Mouse (Mus musculus) MEL (cell line): Measurements from ENCODE around the gene Glo1. TPM values are rescaled to one million over a fixed set of nuclear protein-coding genes. Genes with fewer than 3 reads are reported as not detected.

Source experiments
- DNase-seq: peaks from one replicate; pipeline ENCODE4 v3.0.0; 2011; ENCODE audit warnings: low read depth, low spot score
- H3K27ac ChIP-seq: 2 replicates; pipeline ENCODE4 v1.5.1; 2012; ENCODE audit warnings: low read depth, mild to moderate bottlenecking, control low read depth, low read length, moderate library complexity; ENCODE audit not compliant: control insufficient read depth
- H3K27me3 ChIP-seq, 2 experiments: fragments of 150-350 bp in 1 of 2; sonication (generic) in 1 of 2; 2 replicates each; pipeline ENCODE4 v1.6.1; 2012; ENCODE audit warnings: low read length in 2 of 2, mild to moderate bottlenecking in 2 of 2, improper control_type of control experiment in 1 of 2, moderate library complexity in 1 of 2; ENCODE audit not compliant: insufficient read depth in 2 of 2, control insufficient read depth in 1 of 2
- H3K36me3 ChIP-seq, 2 experiments: 2 replicates each; pipeline ENCODE4 v1.6.1; 2012 to 2014; ENCODE audit warnings: low read length in 2 of 2, improper control_type of control experiment in 1 of 2, inconsistent platforms in 1 of 2, mild to moderate bottlenecking in 1 of 2; ENCODE audit not compliant: insufficient read depth in 2 of 2, control insufficient read depth in 1 of 2
- H3K4me1 ChIP-seq, 2 experiments: fragments of 150-350 bp in 1 of 2; sonication (generic) in 1 of 2; 2 replicates each; pipeline ENCODE4 v1.6.1; 2012; ENCODE audit warnings: low read length in 2 of 2, improper control_type of control experiment in 1 of 2, mild to moderate bottlenecking in 1 of 2; ENCODE audit not compliant: insufficient read depth in 2 of 2, control insufficient read depth in 1 of 2
- H3K4me3 ChIP-seq, 2 experiments: fragments of 150-350 bp in 1 of 2; sonication (generic) in 1 of 2; 2 replicates each; pipeline ENCODE4 v1.5.1; 2012; ENCODE audit warnings: low read depth in 2 of 2, low read length in 2 of 2, mild to moderate bottlenecking in 2 of 2, moderate library complexity in 2 of 2, control low read depth in 1 of 2, improper control_type of control experiment in 1 of 2; ENCODE audit not compliant: control insufficient read depth in 1 of 2, insufficient read depth in 1 of 2
- H3K79me2 ChIP-seq: 2 replicates; pipeline ENCODE4 v1.6.1; 2012; ENCODE audit warnings: mild to moderate bottlenecking, low read length, moderate library complexity; ENCODE audit not compliant: control insufficient read depth, poor library complexity, insufficient read depth
- H3K9ac ChIP-seq: 2 replicates; pipeline ENCODE4 v1.6.1; 2012; ENCODE audit warnings: low read depth, mild to moderate bottlenecking, control low read depth, low read length, moderate library complexity; ENCODE audit not compliant: control insufficient read depth, poor library complexity, severe bottlenecking
- H3K9me3 ChIP-seq: fragments of 150-350 bp; sonication (generic); replicated peaks from 2 replicates; pipeline ENCODE4 v1.6.1; 2012; ENCODE audit warnings: mild to moderate bottlenecking, low read length, improper control_type of control experiment, moderate library complexity; ENCODE audit not compliant: insufficient read depth
- BHLHE40 ChIP-seq: IDR thresholded peaks from 2 replicates; pipeline ENCODE4 v1.6.1; 2012; ENCODE audit warnings: low read depth, mild to moderate bottlenecking, inconsistent platforms, low read length, improper control_type of control experiment, borderline replicate concordance
- CHD1 ChIP-seq: IDR thresholded peaks from 2 replicates; pipeline ENCODE4 v1.6.1; 2012; ENCODE audit warnings: low read depth, mild to moderate bottlenecking, inconsistent platforms, low read length, improper control_type of control experiment
- CHD2 ChIP-seq: IDR thresholded peaks from 2 replicates; pipeline ENCODE4 v1.6.1; 2011; ENCODE audit warnings: low read length, improper control_type of control experiment
- CTCF ChIP-seq, 3 experiments: IDR thresholded peaks in 2 of 3; conservative IDR thresholded peaks in 1 of 3; 2 replicates each; pipeline ENCODE4 v1.5.1; 2011 to 2012; ENCODE audit warnings: low read length in 3 of 3, low read depth in 2 of 3, mild to moderate bottlenecking in 2 of 3, improper control_type of control experiment in 1 of 3, inconsistent platforms in 1 of 3, mixed read lengths in 1 of 3, moderate library complexity in 1 of 3; ENCODE audit not compliant: control insufficient read depth in 1 of 3, insufficient read depth in 1 of 3, poor library complexity in 1 of 3, severe bottlenecking in 1 of 3
- ELF1 ChIP-seq: IDR thresholded peaks from 2 replicates; pipeline ENCODE4 v1.6.1; 2014; ENCODE audit warnings: low read depth, mild to moderate bottlenecking, inconsistent platforms, low read length, improper control_type of control experiment, moderate library complexity
- ETS1 ChIP-seq: IDR thresholded peaks from 2 replicates; pipeline ENCODE4 v1.6.1; 2012; ENCODE audit warnings: low read depth, mild to moderate bottlenecking, inconsistent platforms, low read length, improper control_type of control experiment, moderate library complexity
- GABPA ChIP-seq: IDR thresholded peaks from 2 replicates; pipeline ENCODE4 v1.6.1; 2012; ENCODE audit warnings: low read depth, mild to moderate bottlenecking, inconsistent platforms, low read length, improper control_type of control experiment, moderate library complexity
- GATA1 ChIP-seq: IDR thresholded peaks from 2 replicates; pipeline ENCODE4 v1.6.1; 2011; ENCODE audit warnings: low read depth, low read length, improper control_type of control experiment
- MAZ ChIP-seq: IDR thresholded peaks from 2 replicates; pipeline ENCODE4 v1.6.1; 2012; ENCODE audit warnings: low read depth, mild to moderate bottlenecking, inconsistent platforms, low read length, improper control_type of control experiment
- MEF2A ChIP-seq: IDR thresholded peaks from 2 replicates; pipeline ENCODE4 v1.6.1; 2014; ENCODE audit warnings: low read depth, mild to moderate bottlenecking, inconsistent platforms, low read length, improper control_type of control experiment; ENCODE audit not compliant: poor library complexity, insufficient replicate concordance, severe bottlenecking; ENCODE audit errors: extremely low read depth
- MYB ChIP-seq: IDR thresholded peaks from 2 replicates; pipeline ENCODE4 v1.6.1; 2011; ENCODE audit warnings: mild to moderate bottlenecking, low read depth, low read length, improper control_type of control experiment
- MYC ChIP-seq: IDR thresholded peaks from 2 replicates; pipeline ENCODE4 v1.6.1; 2011; ENCODE audit warnings: low read depth, mild to moderate bottlenecking, low read length, improper control_type of control experiment, moderate library complexity
- NELFE ChIP-seq: IDR thresholded peaks from 2 replicates; pipeline ENCODE4 v1.6.1; 2011; ENCODE audit warnings: low read depth, low read length, improper control_type of control experiment
- NRF1 ChIP-seq: IDR thresholded peaks from 2 replicates; pipeline ENCODE4 v1.6.1; 2014; ENCODE audit warnings: low read depth, mild to moderate bottlenecking, inconsistent platforms, low read length, improper control_type of control experiment, moderate library complexity; ENCODE audit not compliant: poor library complexity, insufficient read depth, severe bottlenecking
- POLR2A ChIP-seq, 2 experiments: IDR thresholded peaks; 2 replicates each; pipeline ENCODE4 v1.6.1; 2011 to 2012; ENCODE audit warnings: low read length in 2 of 2, mild to moderate bottlenecking in 2 of 2, control low read depth in 1 of 2, improper control_type of control experiment in 1 of 2, low read depth in 1 of 2, moderate library complexity in 1 of 2; ENCODE audit not compliant: control insufficient read depth in 1 of 2, insufficient read depth in 1 of 2, poor library complexity in 1 of 2
- POLR2AphosphoS2 ChIP-seq: IDR thresholded peaks from 2 replicates; pipeline ENCODE4 v1.6.1; 2011; ENCODE audit warnings: low read length, improper control_type of control experiment
- POLR2AphosphoS5 ChIP-seq: IDR thresholded peaks from 2 replicates; pipeline ENCODE4 v1.6.1; 2012; ENCODE audit warnings: low read depth, borderline replicate concordance, mild to moderate bottlenecking, inconsistent platforms, low read length, moderate library complexity, mixed read lengths
- RAD21 ChIP-seq: IDR thresholded peaks from 2 replicates; pipeline ENCODE4 v1.6.1; 2011; ENCODE audit warnings: mild to moderate bottlenecking, low read depth, low read length, improper control_type of control experiment
- RCOR1 ChIP-seq: IDR thresholded peaks from 2 replicates; pipeline ENCODE4 v1.6.1; 2012; ENCODE audit warnings: low read depth, mild to moderate bottlenecking, inconsistent platforms, low read length, improper control_type of control experiment
- SIN3A ChIP-seq: IDR thresholded peaks from 2 replicates; pipeline ENCODE4 v1.6.1; 2012; ENCODE audit warnings: low read length, improper control_type of control experiment, inconsistent platforms
- SMC3 ChIP-seq: IDR thresholded peaks from 2 replicates; pipeline ENCODE4 v1.6.1; 2011; ENCODE audit warnings: low read depth, low read length, improper control_type of control experiment
- TAL1 ChIP-seq: IDR thresholded peaks from 2 replicates; pipeline ENCODE4 v1.6.1; 2012; ENCODE audit warnings: mild to moderate bottlenecking, inconsistent platforms, low read length, moderate library complexity, mixed read lengths
- TBP ChIP-seq: IDR thresholded peaks from 2 replicates; pipeline ENCODE4 v1.8.0; 2011; ENCODE audit warnings: low read depth, low read length, improper control_type of control experiment
- TCF12 ChIP-seq: IDR thresholded peaks from 2 replicates; pipeline ENCODE4 v1.6.1; 2014; ENCODE audit warnings: low read depth, mild to moderate bottlenecking, inconsistent platforms, low read length, improper control_type of control experiment, moderate library complexity
- USF1 ChIP-seq: IDR thresholded peaks from 2 replicates; pipeline ENCODE4 v1.6.1; 2014; ENCODE audit warnings: low read depth, mild to moderate bottlenecking, inconsistent platforms, low read length, improper control_type of control experiment, moderate library complexity
- USF2 ChIP-seq, 2 experiments: IDR thresholded peaks; 2 replicates each; pipeline ENCODE4 v1.6.1; 2011 to 2012; ENCODE audit warnings: improper control_type of control experiment in 2 of 2, low read length in 2 of 2, borderline replicate concordance in 1 of 2, inconsistent platforms in 1 of 2, low read depth in 1 of 2, mild to moderate bottlenecking in 1 of 2; ENCODE audit not compliant: insufficient read depth in 1 of 2
- ZC3H11A ChIP-seq: IDR thresholded peaks from 2 replicates; pipeline ENCODE4 v1.6.1; 2012; ENCODE audit warnings: low read depth, mild to moderate bottlenecking, inconsistent platforms, low read length, improper control_type of control experiment
- ZMIZ1 ChIP-seq: IDR thresholded peaks from 2 replicates; pipeline ENCODE4 v1.6.1; 2012; ENCODE audit warnings: low read depth, mild to moderate bottlenecking, inconsistent platforms, low read length, improper control_type of control experiment, moderate library complexity
- ZNF384 ChIP-seq: IDR thresholded peaks from 2 replicates; pipeline ENCODE4 v1.6.1; 2012; ENCODE audit warnings: low read depth, mild to moderate bottlenecking, inconsistent platforms, low read length, improper control_type of control experiment
- polyA plus RNA-seq, 2 experiments: library from polyadenylated mRNA; stranded (reverse) in 1 of 2; unstranded in 1 of 2; fragments of >175 nt in 1 of 2; fragments of >200 nt in 1 of 2; gene quantifications; 2 replicates each; pipeline versions ENCODE4 v1.2.1 to v1.2.4; 2012; ENCODE audit warnings: low replicate concordance in 2 of 2, low read depth in 1 of 2; ENCODE audit not compliant: insufficient read length in 2 of 2, insufficient read depth in 1 of 2, missing spikeins in 1 of 2
- total RNA-seq: library from RNA; depleted of rRNA; stranded (reverse); fragments of 300-350 nt; gene quantifications from 2 replicates; pipeline ENCODE4 v1.2.3, GENCODE M21; 2012

Glo1 gene
- total and polyA plus RNA-seq, 3 experiments: 58.5 to 288 (median 260) TPM

DNA sequence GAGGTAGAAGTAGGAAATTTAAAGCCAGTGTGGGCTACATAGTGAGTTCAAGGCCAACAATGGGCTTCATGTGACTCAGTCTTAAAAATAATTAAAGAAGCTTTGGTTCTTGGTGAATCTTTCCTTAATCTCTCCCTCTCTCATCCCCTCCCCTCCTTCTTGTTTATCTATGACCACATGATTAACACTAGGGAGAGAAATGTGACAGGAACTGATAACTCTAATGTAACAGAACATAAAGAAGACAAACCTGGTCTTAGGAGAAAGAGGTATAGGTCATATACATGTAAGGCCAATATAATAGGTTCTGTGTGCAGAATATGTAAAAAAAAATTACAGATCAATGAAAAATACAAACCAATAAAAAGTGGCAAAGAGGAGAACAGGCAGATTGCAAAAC, 13.3 kb downstream of the Glo1 start:
- Histone ChIP-seq H3K9ac (peak overlapping the region; percentile 44), H3K36me3 (peaks cover 0 to 43% of the 10 kb centered on the region in 2 experiments; a peak in 2 of 4 replicates), H3K27me3 (no peaks in the 10 kb centered on the region), H3K4me3 (peak overlapping the region in 1 of 2 experiments; percentile 62; a peak in 2 of 4 replicates), H3K79me2 (peaks cover 26% of the 10 kb centered on the region), H3K9me3 (no peaks in the 10 kb centered on the region), H3K27ac (peak overlapping the region; percentile 93), H3K4me1 (peaks cover 37 to 39% of the 10 kb centered on the region in 2 experiments)
- DNase-seq: peak; percentile 88
- peak; percentile 94 for TF ChIP-seq TAL1
- TF ChIP-seq GATA1: peak; percentile 99
- TF ChIP-seq ETS1: no peak
- TF ChIP-seq ZNF384: no peak
- no peak for TF ChIP-seq GABPA
- no peak for TF ChIP-seq CHD1
- no peak for TF ChIP-seq MYC
- TF ChIP-seq NRF1: no peak
- TF ChIP-seq CHD2: no peak

DNA sequence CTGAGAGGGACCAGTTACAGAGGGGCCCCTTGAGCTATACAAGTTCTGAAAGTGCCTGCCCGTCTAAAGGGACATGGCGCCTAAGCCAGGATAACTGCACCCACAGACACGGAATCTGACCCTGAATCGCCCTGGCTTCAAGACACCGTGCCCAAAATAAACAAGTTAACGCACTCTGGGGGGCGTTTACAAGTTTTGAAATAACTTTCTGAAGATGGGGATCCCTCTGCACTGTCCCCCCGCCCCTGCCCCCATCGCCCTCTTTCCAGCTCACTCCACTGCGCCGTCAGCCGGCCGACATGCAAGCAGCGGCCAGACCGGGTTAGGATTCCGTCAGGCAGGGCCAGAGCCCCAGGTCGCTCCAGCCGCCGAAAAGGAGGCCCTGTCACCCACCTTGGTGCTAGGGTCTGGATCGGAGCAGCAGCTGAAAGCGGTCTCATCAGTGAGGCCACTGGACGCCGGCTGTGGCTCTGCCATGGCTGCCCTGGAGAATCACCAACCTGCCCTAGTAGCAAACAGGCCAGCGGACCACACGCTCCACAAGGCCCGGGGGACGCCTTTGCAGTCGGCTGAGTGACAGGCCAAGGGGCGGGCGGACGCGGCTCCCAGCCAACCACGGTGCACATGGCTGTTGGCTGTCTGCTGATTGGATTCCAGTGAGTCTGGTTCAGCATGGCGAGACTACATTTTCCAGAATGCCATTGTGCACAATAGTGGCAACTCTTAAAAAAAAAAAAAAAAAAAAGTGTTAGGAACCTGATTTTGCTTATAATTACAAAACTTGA, 14.4 kb downstream of the Glo1 start:
- Histone ChIP-seq H3K27ac (peak overlapping the region; percentile 89), H3K9me3 (no peaks in the 10 kb centered on the region), H3K79me2 (peaks cover 37% of the 10 kb centered on the region), H3K36me3 (peaks cover 4 to 52% of the 10 kb centered on the region in 2 experiments; a peak in 3 of 4 replicates), H3K27me3 (no peaks in the 10 kb centered on the region), H3K4me3 (peak overlapping the region; percentile 89 to 96), H3K9ac (peak overlapping the region; percentile 90), H3K4me1 (peaks cover 39 to 41% of the 10 kb centered on the region in 2 experiments)
- peak; percentile 100 for DNase-seq
- TF ChIP-seq POLR2A (IDR thresholded peaks at IDR 0.05; ENCODE audit: control insufficient read depth in 1 of 2, insufficient read depth in 1 of 2, low read depth in 1 of 2, low read length in 2 of 2, poor library complexity in 1 of 2): peak; percentile 97 to 98
- TF ChIP-seq CTCF (IDR thresholded peaks at IDR 0.05 in 2 of 3, conservative IDR thresholded peaks at IDR 0.05 in 1 of 3; ENCODE audit: control insufficient read depth in 1 of 3, insufficient read depth in 1 of 3, low read depth in 2 of 3, low read length in 3 of 3, poor library complexity in 1 of 3, severe bottlenecking in 1 of 3): peak in 1 of 3 experiments; percentile 55; a peak in 2 of 6 replicates
- no peak for TF ChIP-seq ZC3H11A
- TF ChIP-seq POLR2AphosphoS2: no peak
- TF ChIP-seq CHD1: no peak
- TF ChIP-seq TCF12: no peak
- TF ChIP-seq MAZ: no peak
- TF ChIP-seq USF2 (IDR thresholded peaks at IDR 0.05; ENCODE audit: borderline replicate concordance in 1 of 2, insufficient read depth in 1 of 2, low read depth in 1 of 2, low read length in 2 of 2): no peak
- no peak for TF ChIP-seq ZNF384
- TF ChIP-seq SIN3A: no peak
- no peak for TF ChIP-seq MYB
- TF ChIP-seq SMC3: no peak
- TF ChIP-seq USF1: no peak
- no peak for TF ChIP-seq ETS1
- no peak for TF ChIP-seq GATA1
- no peak for TF ChIP-seq ELF1
- TF ChIP-seq MYC: no peak
- no peak for TF ChIP-seq ZMIZ1
- TF ChIP-seq NELFE: no peak
- TF ChIP-seq BHLHE40: no peak
- no peak for TF ChIP-seq RCOR1
- peak; percentile 90 for TF ChIP-seq TBP
- no peak for TF ChIP-seq GABPA
- TF ChIP-seq RAD21: no peak
- TF ChIP-seq POLR2AphosphoS5: 0 out of 2 replicates have a peak, but pooled peaks have one; percentile 76
- no peak for TF ChIP-seq MEF2A
